Mouse (Mus musculus) bone marrow, adult 2 months (tissue): ENCODE measurements around the gene Rpain.

ENCODE experiments used
- CTCF ChIP-seq: fragments of 200-500 bp; IDR thresholded peaks from 2 replicates; pipeline ENCODE4 v1.5.1; 2011; ENCODE audit warnings: low read length, control low read depth; ENCODE audit not compliant: control insufficient read depth, insufficient read depth
- POLR2A ChIP-seq: fragments of 200-500 bp; IDR thresholded peaks from 2 replicates; pipeline ENCODE4 v1.6.1; 2011; ENCODE audit warnings: low read depth, mild to moderate bottlenecking, control low read depth, low read length, borderline replicate concordance; ENCODE audit not compliant: control insufficient read depth

DNA sequence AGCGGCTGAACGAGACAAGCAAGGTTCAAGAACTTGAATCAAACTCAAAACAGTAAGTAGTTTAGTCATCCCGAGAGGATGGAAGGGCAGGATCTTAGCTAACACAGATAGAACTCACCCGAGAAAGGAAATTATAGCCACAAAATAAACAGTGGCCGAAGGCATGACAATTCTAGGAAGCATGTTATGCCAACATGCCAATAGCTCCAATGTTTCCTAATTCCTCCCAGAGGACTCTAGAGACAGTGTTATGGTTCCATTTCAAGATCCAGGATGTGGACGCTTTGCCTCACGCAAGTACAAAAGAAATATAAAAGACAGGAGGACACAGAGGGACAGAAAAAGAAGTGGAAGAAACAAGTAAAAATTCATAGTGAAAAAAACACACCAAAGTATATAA lies 37.8 kb downstream of the Rpain start:
- TF ChIP-seq CTCF = no peak
- no peak for TF ChIP-seq POLR2A
